Mouse (Mus musculus): Measurements from ENCODE around the gene 1700001O22Rik. TPM values are rescaled to one million over a fixed set of nuclear protein-coding genes. Genes with fewer than 3 reads are reported as not detected.

The 1700001O22Rik gene
- polyA plus RNA-seq, 1 experiment from 2014 or later: 1.8 TPM

GRCm38 (mm10) chr2:30836238-30836990 is 33.0 kb upstream of the 1700001O22Rik start:
- H3K4me2 ChIP-seq (ENCODE audit: low read depth): peak overlapping the region; percentile 9; the same call in 1 of the 2 replicates

GRCm38 (mm10) chr2:30834373-30835022 is 31.0 kb upstream of the 1700001O22Rik start, which contains the start of gene Prrx2:
Gene Prrx2 (plus strand): TSS chr2:30834972.
- no peak within 1 kb of the TSS for H3K4me3 ChIP-seq (ENCODE audit: low read depth, low read length)
- no peak within 1 kb of the TSS for H3K4me2 ChIP-seq (ENCODE audit: low read depth)
- H3K27me3 ChIP-seq (ENCODE audit: control insufficient read depth, insufficient read depth, low read length): no peaks in the 10 kb centered on the region
- H3K27ac ChIP-seq (ENCODE audit: low read depth, low read length): no peak within 1 kb of the TSS
- no peak for ATAC-seq (ENCODE audit: insufficient read depth, low FRiP score, low TSS enrichment)
- 60% methylated on average over 8 of the region's 10 CpGs for WGBS
- peaks cover 8% of the 10 kb centered on the region for H3K4me1 ChIP-seq (ENCODE audit: control insufficient read depth, insufficient read depth, low read length)
- DNase-seq (ENCODE audit: low spot score): no peak
- H3K36me3 ChIP-seq (ENCODE audit: control insufficient read depth, insufficient read depth, low read length): no peaks in the 10 kb centered on the region
- H3K9me3 ChIP-seq (ENCODE audit: control insufficient read depth, low read length): no peaks in the 10 kb centered on the region
- H3K9ac ChIP-seq (ENCODE audit: low read length): no peak within 1 kb of the TSS

More at GRCm38 (mm10) chr2:30836238-30836990, 33.0 kb upstream of the 1700001O22Rik start:
- Histone ChIP-seq H3K9ac (ENCODE audit: low read length) (0 out of 2 replicates have a peak overlapping the region, but pooled peaks have one; percentile 1), H3K4me1 (ENCODE audit: control insufficient read depth, insufficient read depth, low read length) (peaks cover 8% of the 10 kb centered on the region; the same call in 1 of the 2 replicates), H3K27ac (ENCODE audit: low read depth, low read length) (no peak overlapping the region), H3K36me3 (ENCODE audit: control insufficient read depth, insufficient read depth, low read length) (no peaks in the 10 kb centered on the region), H3K9me3 (ENCODE audit: control insufficient read depth, low read length) (no peaks in the 10 kb centered on the region), H3K4me3 (ENCODE audit: low read depth, low read length) (no peak overlapping the region), H3K27me3 (ENCODE audit: control insufficient read depth, insufficient read depth, low read length) (no peaks in the 10 kb centered on the region)
- 9% methylated on average over 21 of the region's 21 CpGs for WGBS
- ATAC-seq (ENCODE audit: insufficient read depth, low FRiP score, low TSS enrichment): no peak
- peak; percentile 23 for DNase-seq (ENCODE audit: low spot score)

GRCm38 (mm10) chr2:30833644-30834043 is 30.2 kb upstream of the 1700001O22Rik start:
- no peak for DNase-seq (ENCODE audit: low spot score)
- no peak overlapping the region for H3K4me3 ChIP-seq (ENCODE audit: low read depth, low read length)
- no peak overlapping the region for H3K4me2 ChIP-seq (ENCODE audit: low read depth)
- H3K27me3 ChIP-seq (ENCODE audit: control insufficient read depth, insufficient read depth, low read length): no peaks in the 10 kb centered on the region
- H3K27ac ChIP-seq (ENCODE audit: low read depth, low read length): 0 out of 2 replicates have a peak overlapping the region, but pooled peaks have one; percentile 63
- ATAC-seq (ENCODE audit: insufficient read depth, low FRiP score, low TSS enrichment): no peak
- H3K36me3 ChIP-seq (ENCODE audit: control insufficient read depth, insufficient read depth, low read length): no peaks in the 10 kb centered on the region
- H3K4me1 ChIP-seq (ENCODE audit: control insufficient read depth, insufficient read depth, low read length): peaks cover 8% of the 10 kb centered on the region
- no peaks in the 10 kb centered on the region for H3K9me3 ChIP-seq (ENCODE audit: control insufficient read depth, low read length)
- H3K9ac ChIP-seq (ENCODE audit: low read length): no peak overlapping the region
- 50% methylated on average over 5 of the region's 5 CpGs for WGBS

- Histone ChIP-seq H3K4me2 (ENCODE audit: low read depth) (no peak within 1 kb of the TSS), H3K27me3 (ENCODE audit: control insufficient read depth, insufficient read depth, low read length) (no peaks in the 10 kb centered on the region), H3K9ac (ENCODE audit: low read length) (no peak within 1 kb of the TSS), H3K36me3 (ENCODE audit: control insufficient read depth, insufficient read depth, low read length) (no peaks in the 10 kb centered on the region; the same call in 1 of the 2 replicates), H3K27ac (ENCODE audit: low read depth, low read length) (no peak within 1 kb of the TSS), H3K4me1 (ENCODE audit: control insufficient read depth, insufficient read depth, low read length) (peaks cover 17% of the 10 kb centered on the region), H3K4me3 (ENCODE audit: low read depth, low read length) (no peak within 1 kb of the TSS), H3K9me3 (ENCODE audit: control insufficient read depth, low read length) (no peaks in the 10 kb centered on the region)
- WGBS: 28% methylated on average over 4 of the region's 4 CpGs
- ATAC-seq (ENCODE audit: insufficient read depth, low FRiP score, low TSS enrichment) (no peak), DNase-seq (ENCODE audit: low spot score) (no peak)
Measured at GRCm38 (mm10) chr2:30830283-30830795, 26.9 kb upstream of the 1700001O22Rik start, which contains the start of gene Asb6. Gene Asb6 (minus strand): TSS chr2:30830333.

- H3K4me2 ChIP-seq (ENCODE audit: low read depth): no peak overlapping the region
- DNase-seq (ENCODE audit: low spot score) (no peak), ATAC-seq (ENCODE audit: insufficient read depth, low FRiP score, low TSS enrichment) (no peak)
- H3K9me3 ChIP-seq (ENCODE audit: control insufficient read depth, low read length): no peaks in the 10 kb centered on the region
- no peak overlapping the region for H3K4me3 ChIP-seq (ENCODE audit: low read depth, low read length)
- H3K27ac ChIP-seq (ENCODE audit: low read depth, low read length): no peak overlapping the region
- H3K9ac ChIP-seq (ENCODE audit: low read length): no peak overlapping the region
- WGBS: 34% methylated on average over 5 of the region's 5 CpGs
- H3K36me3 ChIP-seq (ENCODE audit: control insufficient read depth, insufficient read depth, low read length): peaks cover 6% of the 10 kb centered on the region
- peaks cover 17% of the 10 kb centered on the region for H3K4me1 ChIP-seq (ENCODE audit: control insufficient read depth, insufficient read depth, low read length)
- no peaks in the 10 kb centered on the region for H3K27me3 ChIP-seq (ENCODE audit: control insufficient read depth, insufficient read depth, low read length)
Measured at GRCm38 (mm10) chr2:30829315-30829714, 25.9 kb upstream of the 1700001O22Rik start.

GRCm38 (mm10) chr2:30827749-30828475 is 24.5 kb upstream of the 1700001O22Rik start:
- ATAC-seq (ENCODE audit: insufficient read depth, low FRiP score, low TSS enrichment): peak; percentile 86
- H3K9ac ChIP-seq (ENCODE audit: low read length): peak overlapping the region; percentile 91
- DNase-seq (ENCODE audit: low spot score): peak; percentile 94
- WGBS: under 1% methylated on average over 63 of the region's 63 CpGs
- peak overlapping the region; percentile 99 for H3K4me3 ChIP-seq (ENCODE audit: low read depth, low read length)
- H3K4me2 ChIP-seq (ENCODE audit: low read depth): peak overlapping the region; percentile 83
- peaks cover 13% of the 10 kb centered on the region for H3K4me1 ChIP-seq (ENCODE audit: control insufficient read depth, insufficient read depth, low read length)
- H3K9me3 ChIP-seq (ENCODE audit: control insufficient read depth, low read length): no peaks in the 10 kb centered on the region
- H3K36me3 ChIP-seq (ENCODE audit: control insufficient read depth, insufficient read depth, low read length): peaks cover 17% of the 10 kb centered on the region
- peak overlapping the region; percentile 49; the same call in 1 of the 2 replicates for H3K27ac ChIP-seq (ENCODE audit: low read depth, low read length)
- no peaks in the 10 kb centered on the region for H3K27me3 ChIP-seq (ENCODE audit: control insufficient read depth, insufficient read depth, low read length)

- no peaks in the 10 kb centered on the region for H3K27me3 ChIP-seq (ENCODE audit: control insufficient read depth, insufficient read depth, low read length)
- peak overlapping the region; percentile 83 for H3K4me2 ChIP-seq (ENCODE audit: low read depth)
- WGBS: 37% methylated on average over 26 of the region's 26 CpGs
- peak overlapping the region; percentile 99 for H3K4me3 ChIP-seq (ENCODE audit: low read depth, low read length)
- H3K9me3 ChIP-seq (ENCODE audit: control insufficient read depth, low read length): no peaks in the 10 kb centered on the region
- no peak for ATAC-seq (ENCODE audit: insufficient read depth, low FRiP score, low TSS enrichment)
- peak overlapping the region; percentile 91 for H3K9ac ChIP-seq (ENCODE audit: low read length)
- peak; percentile 54 for DNase-seq (ENCODE audit: low spot score)
- peak overlapping the region; percentile 49; the same call in 1 of the 2 replicates for H3K27ac ChIP-seq (ENCODE audit: low read depth, low read length)
- peaks cover 25% of the 10 kb centered on the region for H3K36me3 ChIP-seq (ENCODE audit: control insufficient read depth, insufficient read depth, low read length)
- peaks cover 13% of the 10 kb centered on the region for H3K4me1 ChIP-seq (ENCODE audit: control insufficient read depth, insufficient read depth, low read length)
Measured at GRCm38 (mm10) chr2:30826825-30827748, 23.6 kb upstream of the 1700001O22Rik start.

All from neural tube, embryonic 11.5 days (tissue).